Mouse (Mus musculus) testis, adult 2 months (tissue): Measurements from ENCODE around the gene Ncam1.

ENCODE experiments used
- CTCF ChIP-seq: fragments of 200-500 bp; IDR thresholded peaks from 2 replicates; pipeline ENCODE4 v1.5.1; 2012; ENCODE audit warnings: low read depth, mild to moderate bottlenecking, inconsistent platforms, low read length, moderate library complexity; ENCODE audit not compliant: control insufficient read depth, insufficient read depth, insufficient replicate concordance
- POLR2A ChIP-seq: fragments of 200-500 bp; IDR thresholded peaks from 2 replicates; pipeline ENCODE4 v1.6.1; 2012; ENCODE audit warnings: low read depth, mild to moderate bottlenecking, inconsistent platforms, low read length, moderate library complexity; ENCODE audit not compliant: control insufficient read depth

- TF ChIP-seq CTCF (no peak), POLR2A (no peak)
Measured at GRCm38 (mm10) chr9:49658381-49658856, 140.3 kb downstream of the Ncam1 start.
